Mouse (Mus musculus) liver, postnatal 0 days (tissue): ENCODE measurements around the gene Olfr433.

Source experiments
- CTCF ChIP-seq: sonication (generic); IDR thresholded peaks from 2 replicates; pipeline ENCODE4 v1.5.1; 2016; ENCODE audit warnings: antibody characterized with exemption, low read depth
- EP300 ChIP-seq: IDR thresholded peaks from 2 replicates; pipeline ENCODE4 v1.6.1; 2016; ENCODE audit warnings: antibody characterized with exemption, low read depth, mild to moderate bottlenecking

GRCm38 (mm10) chr1:174051515-174051914 is 11.0 kb downstream of the Olfr433 start:
- TF ChIP-seq CTCF (no peak), EP300 (no peak)
